Mouse (Mus musculus) left cerebral cortex, postnatal 4 days (tissue): ENCODE measurements around the gene Cdhr2. TPM values are rescaled to one million over a fixed set of nuclear protein-coding genes. Genes with fewer than 3 reads are reported as not detected.

Experiments
- DNase-seq: peaks from one replicate; pipeline ENCODE4 v3.0.0-alpha.2; 2022
- intact Hi-C: fragments of 180-260 bp; cut with DNase I; formaldehyde crosslinking; loops from one replicate; pipeline ENCODE4 v1.15.1; 2025
- total RNA-seq, 2 experiments: library from RNA; stranded (reverse); gene quantifications; 2 replicates each; pipeline ENCODE4 v1.2.3; 2021

Cdhr2 gene
- total RNA-seq, 2 experiments from 2014 or later, result 0.12 to 0.26 TPM

DNA sequence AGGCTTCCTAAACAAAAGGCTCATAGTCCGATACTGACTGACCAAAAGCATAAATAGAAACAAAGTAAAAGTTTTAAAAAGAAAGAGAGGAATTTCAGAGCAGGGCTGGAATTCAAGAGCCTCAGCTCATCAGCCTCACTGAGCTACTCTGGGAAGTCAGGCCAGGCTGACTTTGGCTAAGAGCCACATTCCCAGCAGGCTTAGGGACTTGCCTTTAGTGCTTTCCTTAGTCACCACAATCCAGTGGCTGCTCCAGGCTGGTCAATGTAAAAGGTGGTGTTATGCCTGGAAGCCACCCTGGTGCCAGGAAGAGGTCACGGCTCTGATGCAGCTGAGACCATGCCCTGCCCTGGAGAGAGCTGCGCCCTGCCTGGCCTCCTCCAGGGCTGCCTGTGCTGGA, 79.3 kb downstream of the Cdhr2 start:
- peak; percentile 81 for DNase-seq
- intact Hi-C loops, result no loop called here

DNA sequence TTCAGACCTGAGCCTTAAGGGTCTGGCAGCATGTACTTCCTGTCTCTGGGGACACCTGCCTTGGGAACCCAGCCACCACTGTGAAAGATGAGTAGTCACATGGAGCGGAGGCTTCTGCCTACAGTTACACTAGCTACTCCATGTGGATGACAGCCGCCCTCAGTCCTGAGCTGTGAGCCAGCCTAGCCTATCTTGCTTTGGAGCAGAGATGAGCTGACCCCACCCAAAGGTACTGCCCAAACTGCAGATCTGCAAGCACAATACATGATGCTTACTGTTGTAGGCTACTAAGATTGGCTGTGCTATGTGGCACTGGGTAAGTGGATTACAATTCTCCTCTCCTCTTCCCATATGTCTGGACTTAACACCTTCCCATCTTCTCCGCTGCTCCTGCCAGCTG, 79.8 kb downstream of the Cdhr2 start:
- DNase-seq, result no peak
- intact Hi-C loops, result no loop called here

DNA sequence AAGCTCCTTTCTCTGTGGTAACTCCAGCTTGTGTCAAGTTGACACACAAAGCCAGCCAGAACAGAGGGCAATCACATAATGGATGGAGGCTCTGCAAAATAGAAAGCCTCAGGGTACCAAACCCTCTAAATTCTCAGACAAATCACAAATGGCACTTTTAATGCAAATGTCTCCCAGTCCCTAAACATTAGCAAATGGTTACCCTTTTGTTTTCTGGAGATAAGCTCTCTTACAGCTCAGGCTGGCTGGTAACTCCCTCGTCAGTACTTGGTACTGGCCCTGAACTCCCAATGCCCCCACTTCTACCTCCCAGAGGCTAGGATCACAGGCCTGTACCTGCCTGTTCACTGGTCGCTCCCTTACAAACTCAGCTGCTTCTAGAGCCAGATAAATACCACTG, 82.0 kb downstream of the Cdhr2 start:
- intact Hi-C loops, result no loop called here

DNA sequence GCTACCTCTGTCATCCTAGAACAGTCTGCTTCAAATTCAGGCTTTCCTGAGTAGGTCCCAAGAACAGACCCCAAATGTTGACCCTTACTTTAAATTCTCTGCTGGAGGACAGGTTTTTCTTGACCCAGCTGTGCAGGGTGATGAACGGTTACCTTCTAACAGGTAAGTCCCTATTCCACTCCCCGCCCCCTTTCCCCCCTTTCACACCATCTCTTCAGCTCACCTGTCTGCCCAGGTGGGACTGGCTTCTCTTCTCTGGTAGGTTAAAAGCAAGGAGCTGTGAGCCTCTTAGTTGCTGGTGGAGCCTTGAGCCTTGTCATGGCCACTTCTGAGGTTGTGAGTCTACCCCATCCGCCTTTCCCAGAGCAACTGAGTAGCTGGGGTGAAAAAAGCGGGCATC, 82.4 kb downstream of the Cdhr2 start, which contains the start of gene Eif4e1b:
TSS of gene Eif4e1b (plus strand) at position 301 of the 400 bp plus-strand sequence.
- DNase-seq, result no peak
- intact Hi-C loops, result no loop called here

More for the DNA sequence above, 82.0 kb downstream of the Cdhr2 start:
- no peak for DNase-seq

Other genes with a start within 250 kb of the Cdhr2 start
- gene Thoc3, start 232.6 kb upstream of the Cdhr2 start, total RNA-seq, result 10 to 100 TPM; 43.8 to 45.4 TPM
- gene Simc1, start 197.7 kb upstream of the Cdhr2 start, total RNA-seq, result 10 to 100 TPM; 30.5 to 34.3 TPM
- 100 to 1,000 TPM; 148 to 157 TPM for gene 4833439L19Rik, start 136.0 kb upstream of the Cdhr2 start, total RNA-seq
- 10 to 100 TPM; 73.5 to 75.1 TPM for gene Arl10, start 126.4 kb upstream of the Cdhr2 start, total RNA-seq
- gene Nop16, start 111.4 kb upstream of the Cdhr2 start, total RNA-seq, result 10 to 100 TPM; 30.8 to 36.3 TPM
- gene Higd2a, start 111.3 kb upstream of the Cdhr2 start, total RNA-seq, result 100 to 1,000 TPM; 118 to 126 TPM
- gene Cltb, start 90.1 kb upstream of the Cdhr2 start, total RNA-seq, result 100 to 1,000 TPM; 256 to 262 TPM
- 10 to 100 TPM; 54.1 to 56.9 TPM for gene Faf2, start 79.7 kb upstream of the Cdhr2 start, total RNA-seq
- gene Rnf44, start 7.6 kb upstream of the Cdhr2 start, total RNA-seq, result 100 to 1,000 TPM; 111 to 114 TPM
- 100 to 1,000 TPM; 277 to 278 TPM for gene Gprin1, start 48.4 kb downstream of the Cdhr2 start, total RNA-seq
- 100 to 1,000 TPM; 331 to 383 TPM for gene Sncb, start 65.1 kb downstream of the Cdhr2 start, total RNA-seq
- gene Eif4e1b, start 82.5 kb downstream of the Cdhr2 start, total RNA-seq, result not detected
- gene Tspan17, start 87.9 kb downstream of the Cdhr2 start, total RNA-seq, result 10 to 100 TPM; 41.2 to 63.8 TPM
- 10 to 100 TPM; 51.7 to 52.6 TPM for gene Unc5a, start 247.9 kb downstream of the Cdhr2 start, total RNA-seq